Mouse (Mus musculus) liver (tissue): ENCODE measurements at regions not wholly inside any gene's neighbourhood (a gene's known extent, or its start where the extent isn't known, plus 50 kb on each side); places are given as distances from the start of the nearest gene placed in this dataset.
"Not testable (repeated sequence)": the region's sequence is repeated elsewhere in the genome, so short reads cannot be mapped to it uniquely, and the experiment has no call there.

ENCODE experiments used
- DNase-seq: peaks from one replicate; pipeline ENCODE4 v3.0.0-alpha.2; 2020; ENCODE audit warnings: mixed read lengths

GRCm38 (mm10) chr16:58178744-58179401 is 229.4 kb upstream of the Dcbld2 start:
- DNase-seq = no peak

GRCm38 (mm10) chr16:58179981-58180380 is 228.3 kb upstream of the Dcbld2 start:
- DNase-seq = not testable (repeated sequence)

- DNase-seq = no peak
These were observed 213.4 kb upstream of the Dcbld2 start for GRCm38 (mm10) chr16:58194619-58195497.

GRCm38 (mm10) chr16:58211872-58212271 is 196.4 kb upstream of the Dcbld2 start:
- DNase-seq = no peak

- no peak for DNase-seq
These were observed 173.6 kb upstream of the Dcbld2 start for GRCm38 (mm10) chr16:58234686-58235085.

- no peak for DNase-seq
These were observed 171.4 kb upstream of the Dcbld2 start for GRCm38 (mm10) chr16:58236857-58237256.

GRCm38 (mm10) chr16:58276281-58276680 is 132.0 kb upstream of the Dcbld2 start:
- no peak for DNase-seq

- no peak for DNase-seq
These were observed 126.8 kb upstream of the Dcbld2 start for GRCm38 (mm10) chr16:58281474-58281873.

GRCm38 (mm10) chr16:58294457-58294856 is 113.8 kb upstream of the Dcbld2 start:
- DNase-seq = no peak

GRCm38 (mm10) chr16:58295128-58295527 is 113.1 kb upstream of the Dcbld2 start:
- DNase-seq = no peak

GRCm38 (mm10) chr16:58299495-58299894 is 108.7 kb upstream of the Dcbld2 start:
- DNase-seq = peak; percentile 21

GRCm38 (mm10) chr16:58300098-58300497 is 108.1 kb upstream of the Dcbld2 start:
- DNase-seq = no peak

- DNase-seq = no peak
These were observed 104.7 kb upstream of the Dcbld2 start for GRCm38 (mm10) chr16:58303555-58303954.

GRCm38 (mm10) chr16:58316889-58317455 is 91.3 kb upstream of the Dcbld2 start:
- DNase-seq = no peak

- no peak for DNase-seq
These were observed 77.2 kb upstream of the Dcbld2 start for GRCm38 (mm10) chr16:58331087-58331486.

GRCm38 (mm10) chr16:58343921-58344320 is 64.3 kb upstream of the Dcbld2 start:
- no peak for DNase-seq

GRCm38 (mm10) chr16:58349354-58349753 is 58.9 kb upstream of the Dcbld2 start:
- no peak for DNase-seq

GRCm38 (mm10) chr16:58349802-58350201 is 58.4 kb upstream of the Dcbld2 start:
- DNase-seq = no peak

GRCm38 (mm10) chr16:58352156-58352555 is 56.1 kb upstream of the Dcbld2 start:
- DNase-seq = no peak

- no peak for DNase-seq
These were observed 53.7 kb upstream of the Dcbld2 start for GRCm38 (mm10) chr16:58354551-58354950.
